Mouse (Mus musculus): ENCODE results near the gene Mllt1. TPM values are rescaled to one million over a fixed set of nuclear protein-coding genes. Genes with fewer than 3 reads are reported as not detected.

Gene Mllt1
- total and polyA plus RNA-seq, 2 experiments from 2014 or later: 63.5 to 136 TPM

DNA sequence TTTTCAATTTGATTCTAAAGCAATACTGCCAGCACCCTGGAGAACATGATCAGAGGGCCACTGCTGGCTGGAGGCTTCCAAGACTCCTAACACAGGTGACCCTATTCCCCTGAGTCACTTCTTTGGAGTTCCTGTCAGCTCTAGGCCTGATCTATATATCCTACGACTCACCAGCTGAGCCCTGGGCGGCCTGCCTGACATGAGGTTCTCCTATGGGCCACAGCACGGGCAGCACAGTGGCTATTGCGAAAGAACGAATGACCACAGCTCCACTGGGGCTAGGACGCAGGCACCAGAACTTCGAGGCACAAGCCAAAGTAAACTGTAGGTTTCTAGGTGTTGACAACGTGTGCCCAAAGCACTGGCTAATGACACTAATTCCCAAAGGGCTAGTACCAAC, 5.2 kb downstream of the Mllt1 start:
- Histone ChIP-seq H3K4me1 (ENCODE audit: insufficient read depth, low read length) (peaks cover 19% of the 10 kb centered on the region), H3K27me3 (ENCODE audit: insufficient read depth, low read length) (no peaks in the 10 kb centered on the region), H3K9ac (replicated peaks; ENCODE audit: low read length, poor library complexity, severe bottlenecking) (no peak overlapping the region), H3K36me3 (ENCODE audit: insufficient read depth, low read length) (peaks cover 7% of the 10 kb centered on the region; the same call in 1 of the 2 replicates), H3K4me2 (ENCODE audit: low read depth, low read length, poor library complexity, severe bottlenecking) (no peak overlapping the region), H3K27ac (ENCODE audit: low read depth, low read length) (no peak overlapping the region), H3K9me3 (ENCODE audit: low read length) (no peaks in the 10 kb centered on the region), H3K4me3 (ENCODE audit: low read depth, low read length) (no peak overlapping the region)
- no peak for TF ChIP-seq CTCF (IDR thresholded peaks at IDR 0.05)
- no peak for ATAC-seq (ENCODE audit: low FRiP score)
- no peak for DNase-seq (ENCODE audit: low spot score)
- 89% methylated on average over 8 of the region's 8 CpGs for WGBS

DNA sequence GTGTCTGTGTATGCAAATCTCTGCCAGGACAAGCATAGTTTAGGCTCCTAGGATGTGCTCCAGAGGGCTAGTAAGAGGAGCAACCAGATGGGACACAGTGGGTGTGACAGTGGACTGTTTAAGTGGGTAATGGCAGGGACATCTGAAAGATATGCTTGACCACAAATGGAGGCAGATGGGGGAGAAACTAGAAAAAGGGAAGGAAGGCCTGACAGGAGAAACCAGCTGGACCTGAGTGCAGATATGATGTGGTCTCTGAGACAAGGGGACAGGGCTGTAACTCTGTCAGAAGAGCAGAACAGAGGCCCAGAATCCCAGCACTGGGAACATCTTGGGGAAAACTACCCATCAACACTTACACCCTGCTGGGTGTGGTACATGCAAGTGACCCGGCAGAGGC, 5.7 kb downstream of the Mllt1 start:
- H3K9me3 ChIP-seq (ENCODE audit: low read length): no peaks in the 10 kb centered on the region
- no peak overlapping the region for H3K4me2 ChIP-seq (ENCODE audit: low read depth, low read length, poor library complexity, severe bottlenecking)
- TF ChIP-seq CTCF (IDR thresholded peaks at IDR 0.05): no peak
- H3K27ac ChIP-seq (ENCODE audit: low read depth, low read length): no peak overlapping the region
- DNase-seq (ENCODE audit: low spot score) (no peak), ATAC-seq (ENCODE audit: low FRiP score) (no peak)
- H3K27me3 ChIP-seq (ENCODE audit: insufficient read depth, low read length): no peaks in the 10 kb centered on the region
- no peak overlapping the region for H3K4me3 ChIP-seq (ENCODE audit: low read depth, low read length)
- 75% methylated on average over 1 of the region's 1 CpGs for WGBS
- H3K4me1 ChIP-seq (ENCODE audit: insufficient read depth, low read length): peaks cover 19% of the 10 kb centered on the region
- peaks cover 10% of the 10 kb centered on the region; the same call in 1 of the 2 replicates for H3K36me3 ChIP-seq (ENCODE audit: insufficient read depth, low read length)
- no peak overlapping the region for H3K9ac ChIP-seq (replicated peaks; ENCODE audit: low read length, poor library complexity, severe bottlenecking)

DNA sequence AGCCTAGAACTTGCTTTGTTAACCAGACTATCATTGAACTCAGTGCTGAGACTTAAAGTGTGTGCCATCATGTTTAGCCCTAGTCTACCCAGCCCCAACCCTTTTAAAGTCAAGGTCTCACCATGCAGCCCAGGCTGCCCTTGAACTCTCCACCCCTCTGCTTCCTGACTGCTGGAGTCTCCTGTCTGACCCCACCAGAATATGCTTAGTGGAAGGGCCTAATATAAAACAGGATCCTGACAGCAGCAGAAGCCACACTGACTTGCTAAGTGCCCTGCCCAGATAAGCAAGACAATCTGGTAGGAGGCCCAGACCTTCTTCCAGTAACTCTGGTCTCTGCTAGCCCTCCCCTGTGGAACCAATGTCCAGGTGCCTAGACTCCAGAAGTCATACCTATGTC, 6.1 kb downstream of the Mllt1 start:
- no peak for ATAC-seq (ENCODE audit: low FRiP score)
- no peak overlapping the region for H3K27ac ChIP-seq (ENCODE audit: low read depth, low read length)
- peaks cover 14% of the 10 kb centered on the region for H3K4me1 ChIP-seq (ENCODE audit: insufficient read depth, low read length)
- H3K4me3 ChIP-seq (ENCODE audit: low read depth, low read length): no peak overlapping the region
- no peak overlapping the region for H3K9ac ChIP-seq (replicated peaks; ENCODE audit: low read length, poor library complexity, severe bottlenecking)
- no peak for TF ChIP-seq CTCF (IDR thresholded peaks at IDR 0.05)
- peaks cover 10% of the 10 kb centered on the region; the same call in 1 of the 2 replicates for H3K36me3 ChIP-seq (ENCODE audit: insufficient read depth, low read length)
- no peaks in the 10 kb centered on the region for H3K9me3 ChIP-seq (ENCODE audit: low read length)
- DNase-seq (ENCODE audit: low spot score): no peak
- H3K27me3 ChIP-seq (ENCODE audit: insufficient read depth, low read length): no peaks in the 10 kb centered on the region
- H3K4me2 ChIP-seq (ENCODE audit: low read depth, low read length, poor library complexity, severe bottlenecking): no peak overlapping the region

GRCm38 (mm10) chr17:56925998-56926397, 9.2 kb downstream of the Mllt1 start:
- WGBS: 92% methylated on average over 2 of the region's 2 CpGs
- Histone ChIP-seq H3K4me3 (ENCODE audit: low read depth, low read length) (no peak overlapping the region), H3K4me1 (ENCODE audit: insufficient read depth, low read length) (no peaks in the 10 kb centered on the region), H3K27ac (ENCODE audit: low read depth, low read length) (no peak overlapping the region), H3K9me3 (ENCODE audit: low read length) (no peaks in the 10 kb centered on the region), H3K9ac (replicated peaks; ENCODE audit: low read length, poor library complexity, severe bottlenecking) (no peak overlapping the region), H3K27me3 (ENCODE audit: insufficient read depth, low read length) (no peaks in the 10 kb centered on the region), H3K4me2 (ENCODE audit: low read depth, low read length, poor library complexity, severe bottlenecking) (no peak overlapping the region), H3K36me3 (ENCODE audit: insufficient read depth, low read length) (peaks cover 16% of the 10 kb centered on the region)
- ATAC-seq (ENCODE audit: low FRiP score) (no peak), DNase-seq (ENCODE audit: low spot score) (no peak)
- no peak for TF ChIP-seq CTCF (IDR thresholded peaks at IDR 0.05)

DNA sequence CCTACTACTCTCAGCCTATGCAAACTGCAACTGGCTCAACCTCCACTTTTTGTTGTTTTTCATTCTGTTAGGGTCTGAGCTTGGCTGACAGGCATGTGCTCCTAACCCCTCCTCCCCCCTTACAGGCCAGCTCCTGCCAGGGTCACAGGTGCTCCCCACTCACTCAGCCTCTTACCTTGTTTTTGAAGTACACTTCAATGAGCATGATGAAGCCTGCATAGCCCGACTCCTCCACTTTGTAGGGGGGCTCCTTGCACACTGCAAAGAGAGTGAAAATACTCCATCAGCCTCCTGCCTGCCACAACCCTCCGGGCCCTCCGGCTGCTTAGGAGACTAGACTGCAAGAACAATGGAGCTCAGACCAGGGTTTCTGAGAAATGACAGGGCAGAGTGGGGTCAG, 15.5 kb downstream of the Mllt1 start:
- ATAC-seq (ENCODE audit: low FRiP score) (no peak), DNase-seq (ENCODE audit: low spot score) (no peak)
- TF ChIP-seq CTCF (IDR thresholded peaks at IDR 0.05): no peak
- Histone ChIP-seq H3K9me3 (ENCODE audit: low read length) (no peaks in the 10 kb centered on the region), H3K9ac (replicated peaks; ENCODE audit: low read length, poor library complexity, severe bottlenecking) (no peak overlapping the region), H3K27me3 (ENCODE audit: insufficient read depth, low read length) (no peaks in the 10 kb centered on the region), H3K4me3 (ENCODE audit: low read depth, low read length) (no peak overlapping the region), H3K4me1 (ENCODE audit: insufficient read depth, low read length) (no peaks in the 10 kb centered on the region), H3K4me2 (ENCODE audit: low read depth, low read length, poor library complexity, severe bottlenecking) (no peak overlapping the region), H3K27ac (ENCODE audit: low read depth, low read length) (no peak overlapping the region), H3K36me3 (ENCODE audit: insufficient read depth, low read length) (peaks cover 37% of the 10 kb centered on the region)
- 90% methylated on average over 3 of the region's 3 CpGs for WGBS

DNA sequence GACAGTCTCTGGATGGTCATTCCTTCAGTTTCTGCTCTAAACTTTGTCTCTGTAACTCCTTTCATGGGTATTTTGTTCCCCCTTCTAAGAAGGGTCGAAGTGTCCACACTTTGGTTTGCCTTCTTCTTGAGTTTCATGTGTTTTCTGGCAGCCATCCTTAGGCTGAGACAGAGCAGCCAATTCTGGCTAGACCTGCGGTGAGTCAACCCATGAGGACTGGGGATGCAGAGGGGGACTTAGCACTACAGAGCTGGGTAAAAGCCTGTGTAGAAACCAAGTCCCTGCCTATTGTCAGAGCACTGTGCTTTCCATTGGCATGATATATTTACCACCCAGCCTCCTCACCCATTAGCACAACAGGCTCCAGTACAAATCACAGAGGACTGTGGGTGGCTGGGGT, 18.0 kb downstream of the Mllt1 start:
- no peaks in the 10 kb centered on the region for H3K9me3 ChIP-seq (ENCODE audit: low read length)
- H3K36me3 ChIP-seq (ENCODE audit: insufficient read depth, low read length): peaks cover 37% of the 10 kb centered on the region
- no peak overlapping the region for H3K4me2 ChIP-seq (ENCODE audit: low read depth, low read length, poor library complexity, severe bottlenecking)
- H3K27me3 ChIP-seq (ENCODE audit: insufficient read depth, low read length): no peaks in the 10 kb centered on the region
- ATAC-seq (ENCODE audit: low FRiP score) (no peak), DNase-seq (ENCODE audit: low spot score) (no peak)
- no peaks in the 10 kb centered on the region for H3K4me1 ChIP-seq (ENCODE audit: insufficient read depth, low read length)
- WGBS: 97% methylated on average over 2 of the region's 2 CpGs
- H3K27ac ChIP-seq (ENCODE audit: low read depth, low read length): no peak overlapping the region
- H3K4me3 ChIP-seq (ENCODE audit: low read depth, low read length): no peak overlapping the region
- no peak overlapping the region for H3K9ac ChIP-seq (replicated peaks; ENCODE audit: low read length, poor library complexity, severe bottlenecking)
- no peak for TF ChIP-seq CTCF (IDR thresholded peaks at IDR 0.05)
